Mouse (Mus musculus): Measurements from ENCODE around the gene Alpk1.

Alpk1 gene

DNA sequence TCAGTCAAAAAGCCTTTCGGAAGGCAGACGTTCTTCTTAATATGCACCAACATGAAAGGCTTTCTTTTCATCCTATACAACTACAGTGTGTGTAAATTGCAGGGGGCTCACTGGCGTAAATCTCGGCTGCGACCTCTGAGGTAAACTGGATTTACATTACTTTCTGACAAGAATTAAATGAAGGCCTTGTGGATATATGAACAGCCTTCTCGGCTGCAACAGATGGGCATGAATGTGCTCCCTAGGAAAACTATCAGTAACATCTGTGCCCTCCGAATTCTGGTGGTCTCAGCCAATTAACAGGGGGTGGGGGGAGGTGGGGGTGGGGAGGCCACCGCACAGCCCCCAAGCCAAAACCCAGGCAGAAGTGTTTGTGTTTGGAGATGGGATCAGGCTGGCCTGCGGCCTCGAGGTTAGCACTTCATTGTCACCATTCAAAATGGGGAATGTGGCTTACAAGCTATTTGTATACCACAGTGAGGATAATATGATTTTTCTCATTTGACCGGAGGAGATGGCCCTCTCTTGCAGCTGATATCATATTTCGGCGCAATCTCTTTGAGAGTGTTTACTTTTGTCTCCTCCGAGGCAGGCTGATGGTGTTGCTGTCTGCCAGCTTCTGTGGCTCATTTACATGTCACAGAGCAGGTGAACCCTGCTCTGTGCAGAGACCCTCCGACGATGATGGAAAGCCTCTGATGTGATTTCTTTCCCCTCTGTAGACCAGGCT, 34.3 kb downstream of the Alpk1 start:
- DNase-seq (ENCODE audit: inconsistent age in 2 of 2, low spot score in 1 of 2), result no peak

DNA sequence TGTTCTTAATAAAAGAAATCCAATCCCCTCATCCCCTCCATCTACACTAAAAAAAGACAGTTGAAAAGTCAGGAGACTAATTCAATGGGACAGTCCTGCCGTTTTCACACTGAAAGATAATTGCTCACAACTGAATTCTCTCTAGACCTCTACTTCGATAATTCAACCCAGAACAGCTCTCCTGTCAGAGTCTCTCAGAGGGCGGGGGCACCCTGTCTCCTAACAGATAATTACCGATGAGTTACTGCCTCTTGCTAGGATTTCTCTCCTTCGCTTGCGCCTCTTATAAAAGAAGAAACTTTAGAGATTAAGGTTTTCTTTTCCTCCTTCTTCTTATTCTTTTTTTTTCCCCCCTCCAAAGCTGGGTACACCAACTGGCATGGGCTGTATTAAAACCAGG, 34.8 kb downstream of the Alpk1 start:
- DNase-seq (ENCODE audit: inconsistent age in 2 of 2, low spot score in 1 of 2), result no peak

- DNase-seq (ENCODE audit: inconsistent age in 2 of 2, low spot score in 1 of 2), result no peak
Measured at GRCm38 (mm10) chr3:127743614-127744365, 36.5 kb downstream of the Alpk1 start.

DNA sequence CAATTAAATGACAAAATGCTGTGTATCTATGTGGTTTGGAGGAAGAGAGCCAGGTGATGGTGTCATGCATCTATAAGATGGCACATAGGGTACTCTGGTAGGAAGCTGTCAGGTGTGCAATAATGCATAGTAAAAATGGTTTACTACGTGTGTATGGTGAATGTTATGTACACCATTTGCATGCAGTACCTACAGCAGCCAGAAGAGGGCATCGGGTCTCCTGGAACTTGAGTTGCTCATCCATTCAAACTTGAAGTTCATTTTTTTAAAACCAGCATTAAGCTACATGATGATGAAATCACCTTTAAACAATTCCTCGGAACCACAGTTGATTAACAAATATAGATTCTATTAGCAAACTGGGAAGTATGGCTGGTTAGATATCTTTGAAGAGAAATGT, 38.9 kb downstream of the Alpk1 start:
- no peak for DNase-seq (ENCODE audit: inconsistent age in 2 of 2, low spot score in 1 of 2)

- no peak for DNase-seq (ENCODE audit: inconsistent age in 2 of 2, low spot score in 1 of 2)
Measured at GRCm38 (mm10) chr3:127737876-127738275, 42.5 kb downstream of the Alpk1 start.

- no peak for DNase-seq (ENCODE audit: inconsistent age in 2 of 2, low spot score in 1 of 2)
Measured at GRCm38 (mm10) chr3:127735395-127735794, 44.9 kb downstream of the Alpk1 start.

GRCm38 (mm10) chr3:127729513-127730137, 50.7 kb downstream of the Alpk1 start:
- no peak for DNase-seq (ENCODE audit: inconsistent age in 2 of 2, low spot score in 1 of 2)

DNA sequence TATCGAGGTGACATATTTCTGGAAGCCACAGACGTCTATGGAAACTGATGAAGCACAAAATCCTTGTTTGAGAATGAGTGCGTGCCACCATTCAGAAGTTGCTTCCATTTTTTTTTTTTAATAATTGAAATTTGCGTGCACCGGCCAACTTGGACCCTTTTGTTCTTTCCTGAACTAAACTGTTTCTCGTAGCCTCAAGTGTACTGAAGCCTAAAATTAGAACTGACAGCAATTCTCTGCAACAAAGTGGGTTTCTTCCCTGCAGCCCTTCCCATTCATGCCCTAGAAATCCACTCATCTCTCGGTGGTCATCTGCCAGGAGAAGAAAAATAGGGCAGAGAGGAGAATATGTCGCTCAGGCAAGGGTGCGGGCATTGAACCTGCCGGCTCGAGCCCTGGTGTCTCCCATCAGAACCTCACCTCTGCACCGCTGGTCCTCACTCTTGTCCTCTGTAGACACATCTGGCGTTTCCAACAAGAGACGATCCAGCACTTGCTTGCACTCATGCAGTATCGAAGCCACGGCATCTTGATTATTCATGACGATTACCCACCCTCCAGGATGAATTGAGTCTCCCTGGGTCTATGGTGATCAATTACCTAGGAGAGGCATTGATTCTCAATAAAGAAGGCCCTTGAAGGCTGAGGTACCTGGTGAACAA, 51.3 kb downstream of the Alpk1 start:
- no peak for DNase-seq (ENCODE audit: inconsistent age in 2 of 2, low spot score in 1 of 2)

GRCm38 (mm10) chr3:127728046-127728445, 52.3 kb downstream of the Alpk1 start:
- no peak for DNase-seq (ENCODE audit: inconsistent age in 2 of 2, low spot score in 1 of 2)

DNA sequence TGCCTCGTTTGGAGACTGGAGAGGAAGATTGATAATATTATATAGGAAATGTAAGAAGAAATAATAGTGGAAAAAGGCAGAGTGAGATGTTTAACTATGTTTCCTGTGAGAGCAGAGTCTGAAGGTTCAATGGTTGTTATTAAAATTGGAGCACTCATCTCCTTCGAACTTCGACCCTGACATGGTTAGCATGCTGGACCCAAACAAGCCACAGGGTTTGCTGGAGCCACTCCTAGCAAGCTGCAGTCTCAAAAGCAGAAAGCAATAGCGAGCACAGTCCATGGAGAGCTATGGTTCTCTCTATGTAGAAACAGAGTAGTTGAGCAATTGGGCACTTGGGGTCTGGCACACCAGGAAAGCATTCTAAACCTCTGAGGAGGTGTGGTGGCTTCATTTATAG, 59.4 kb downstream of the Alpk1 start:
- DNase-seq (ENCODE audit: inconsistent age in 2 of 2, low spot score in 1 of 2), result no peak

GRCm38 (mm10) chr3:127720050-127720449, 60.3 kb downstream of the Alpk1 start:
- DNase-seq (ENCODE audit: inconsistent age in 2 of 2, low spot score in 1 of 2), result no peak

DNA sequence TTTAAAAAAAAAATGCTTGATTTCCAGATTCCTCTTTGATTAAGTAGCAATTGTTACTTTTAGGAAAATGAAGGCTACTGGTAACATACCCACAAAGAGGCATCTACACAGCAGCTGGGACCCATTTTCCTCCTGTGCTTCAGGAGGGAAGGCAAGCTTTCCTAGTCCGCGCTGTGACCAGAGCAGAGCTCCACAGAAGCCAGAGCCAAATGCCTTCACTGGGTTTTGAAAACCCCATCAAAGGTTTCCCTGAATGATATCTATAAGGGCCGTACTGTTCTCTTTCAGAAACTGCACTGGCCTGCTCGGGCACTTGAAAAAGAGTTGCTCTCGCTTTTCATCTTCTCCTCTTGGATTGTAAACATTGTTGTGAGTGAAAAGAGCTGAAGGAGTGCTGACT, 60.7 kb downstream of the Alpk1 start:
- no peak for DNase-seq (ENCODE audit: inconsistent age in 2 of 2, low spot score in 1 of 2)

GRCm38 (mm10) chr3:127716759-127717158, 63.6 kb downstream of the Alpk1 start:
- no peak for DNase-seq (ENCODE audit: inconsistent age in 2 of 2, low spot score in 1 of 2)

- no peak for DNase-seq (ENCODE audit: inconsistent age in 2 of 2, low spot score in 1 of 2)
Measured at GRCm38 (mm10) chr3:127713112-127713511, 67.2 kb downstream of the Alpk1 start.

DNA sequence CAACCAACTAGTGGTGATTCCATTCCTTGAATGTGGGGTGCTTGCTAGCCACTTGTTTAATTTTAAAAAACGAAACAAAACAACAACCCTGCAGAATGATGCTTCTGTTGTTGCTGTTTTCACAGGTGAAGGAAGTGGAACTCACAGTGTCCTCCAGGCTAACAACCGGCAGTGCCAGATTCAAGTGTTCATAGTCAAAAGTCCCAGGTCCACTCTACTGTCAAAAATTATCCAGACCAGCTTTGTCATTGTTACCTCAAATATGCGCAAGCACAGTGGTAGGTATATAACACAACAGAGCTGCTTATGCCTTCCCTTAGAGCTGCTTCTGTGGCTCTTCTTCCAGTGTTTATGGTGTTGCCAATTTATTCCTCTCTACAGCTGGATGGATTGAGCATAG, 68.8 kb downstream of the Alpk1 start:
- no peak for DNase-seq (ENCODE audit: inconsistent age in 2 of 2, low spot score in 1 of 2)

GRCm38 (mm10) chr3:127707089-127707485, 73.2 kb downstream of the Alpk1 start:
- no peak for DNase-seq (ENCODE audit: inconsistent age in 2 of 2, low spot score in 1 of 2)

GRCm38 (mm10) chr3:127706445-127707088, 73.8 kb downstream of the Alpk1 start:
- no peak for DNase-seq (ENCODE audit: inconsistent age in 2 of 2, low spot score in 1 of 2)

DNA sequence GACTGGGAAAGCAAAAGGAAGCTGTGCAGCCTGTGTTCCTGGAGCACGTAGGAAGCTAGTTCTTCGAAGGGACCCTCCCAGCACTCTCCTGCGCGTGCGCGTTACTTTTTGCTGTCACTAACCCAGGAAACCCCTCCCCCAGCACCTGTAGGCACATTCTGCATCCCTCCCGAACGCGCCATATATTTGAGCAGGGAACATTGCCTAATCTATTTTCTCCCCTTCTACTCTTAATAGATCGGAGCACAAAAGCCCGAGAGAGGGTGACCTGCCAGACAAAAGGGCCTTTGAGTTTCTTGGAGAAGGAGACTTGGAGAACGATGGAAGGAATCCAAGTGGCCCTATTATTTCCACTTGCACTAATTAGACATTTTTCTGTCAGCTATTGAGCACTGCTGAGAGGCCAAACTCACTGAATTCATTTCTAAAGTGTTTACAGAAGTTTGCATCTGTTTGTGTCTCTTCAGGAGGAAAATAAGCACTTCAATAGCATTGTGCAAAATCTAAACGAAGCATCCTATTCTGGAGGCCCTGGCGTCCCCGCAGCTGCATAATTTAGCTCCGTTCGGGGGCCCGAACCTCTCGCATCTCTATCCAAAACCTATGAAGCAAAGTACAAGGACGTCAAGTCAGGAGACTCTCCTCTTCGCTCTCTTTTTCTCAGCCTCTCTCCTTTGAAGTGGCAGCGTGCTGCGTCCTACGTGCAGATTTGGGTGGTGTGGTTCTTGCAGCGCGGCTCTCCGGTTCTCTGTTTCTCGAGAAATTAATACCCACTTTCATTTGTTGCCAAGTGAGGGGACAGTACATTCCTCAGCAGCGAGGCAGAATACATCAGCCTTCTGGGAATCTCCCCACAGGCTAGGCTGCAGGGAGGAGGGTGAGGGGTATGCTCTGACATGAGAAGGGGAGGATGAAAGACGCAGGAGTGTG, 74.5 kb downstream of the Alpk1 start:
- DNase-seq (ENCODE audit: inconsistent age in 2 of 2, low spot score in 1 of 2), result peak in 1 of 2 experiments; percentile 33

GRCm38 (mm10) chr3:127705139-127705514, 75.2 kb downstream of the Alpk1 start:
- DNase-seq (ENCODE audit: inconsistent age in 2 of 2, low spot score in 1 of 2), result no peak

- no peak for DNase-seq (ENCODE audit: inconsistent age in 2 of 2, low spot score in 1 of 2)
Measured at GRCm38 (mm10) chr3:127701196-127701825, 79.0 kb downstream of the Alpk1 start.
